Mouse (Mus musculus): Measurements from ENCODE around the gene Prss32. TPM values are rescaled to one million over a fixed set of nuclear protein-coding genes. Genes with fewer than 3 reads are reported as not detected.
A peak's percentile ranks its signal among the peaks of the same experiment; 100 is the strongest.
"Not testable (repeated sequence)": the region's sequence is repeated elsewhere in the genome, so short reads cannot be mapped to it uniquely, and the experiment has no call there.

Gene Prss32
- total RNA-seq, 2 experiments from 2014 or later = 0.21 to 0.45 TPM

GRCm38 (mm10) chr17:23836006-23836575 lies 7.6 kb upstream of the Prss32 start, which contains the start of gene Prss33:
Gene Prss33 (minus strand): TSS chr17:23836056.
- DNase-seq (ENCODE audit: low spot score in 2 of 2) = no peak

- peak; percentile 64 to 68 for DNase-seq (ENCODE audit: low spot score in 2 of 2)
Observed at GRCm38 (mm10) chr17:23841145-23841544, 2.5 kb upstream of the Prss32 start.

- no peak for DNase-seq (ENCODE audit: low spot score in 2 of 2)
Observed at GRCm38 (mm10) chr17:23843141-23843811, 379 bp upstream of the Prss32 start.

- DNase-seq (ENCODE audit: low spot score in 2 of 2) = no peak
Observed at GRCm38 (mm10) chr17:23850028-23850427, 6.4 kb downstream of the Prss32 start.

- peak; percentile 77 to 85 for DNase-seq (ENCODE audit: low spot score in 2 of 2)
Observed at GRCm38 (mm10) chr17:23850853-23851749, 7.4 kb downstream of the Prss32 start.

- DNase-seq (ENCODE audit: low spot score in 2 of 2) = peak; percentile 46 to 55
Observed at GRCm38 (mm10) chr17:23853292-23853691, 9.6 kb downstream of the Prss32 start.

- DNase-seq (ENCODE audit: low spot score in 2 of 2) = no peak
Observed at GRCm38 (mm10) chr17:23854229-23854765, 10.6 kb downstream of the Prss32 start.

- DNase-seq (ENCODE audit: low spot score in 2 of 2) = no peak
Observed at GRCm38 (mm10) chr17:23857193-23857592, 13.5 kb downstream of the Prss32 start.

- DNase-seq (ENCODE audit: low spot score in 2 of 2) = no peak
Observed at GRCm38 (mm10) chr17:23857913-23858312, 14.3 kb downstream of the Prss32 start.

- no peak for DNase-seq (ENCODE audit: low spot score in 2 of 2)
Observed at GRCm38 (mm10) chr17:23862926-23863325, 19.3 kb downstream of the Prss32 start.

GRCm38 (mm10) chr17:23867756-23868155 lies 24.1 kb downstream of the Prss32 start, which contains the start of gene Prss21:
Gene Prss21 (plus strand): TSS chr17:23868056.
- DNase-seq (ENCODE audit: low spot score in 2 of 2) = no peak

- DNase-seq (ENCODE audit: low spot score in 2 of 2) = no peak
Observed at GRCm38 (mm10) chr17:23868513-23868912, 24.9 kb downstream of the Prss32 start.

- DNase-seq (ENCODE audit: low spot score in 2 of 2) = peak; percentile 37 to 54
Observed at GRCm38 (mm10) chr17:23873884-23874856, 30.5 kb downstream of the Prss32 start.

- peak; percentile 35 to 55 for DNase-seq (ENCODE audit: low spot score in 2 of 2)
Observed at GRCm38 (mm10) chr17:23876741-23877140, 33.1 kb downstream of the Prss32 start.

- DNase-seq (ENCODE audit: low spot score in 2 of 2) = peak; percentile 28 to 30
Observed at GRCm38 (mm10) chr17:23877166-23877565, 33.5 kb downstream of the Prss32 start.

- not testable (repeated sequence) for DNase-seq (ENCODE audit: low spot score in 2 of 2)
Observed at GRCm38 (mm10) chr17:23880576-23880975, 36.9 kb downstream of the Prss32 start, which contains the start of the genes Dcpp1 and Dcpp2. Gene Dcpp1 (plus strand): TSS chr17:23880876. Gene Dcpp2 (plus strand): TSS chr17:23880880.
